Mouse (Mus musculus): ENCODE measurements around the gene Yju2.

- TF ChIP-seq POLR2A (IDR thresholded peaks at IDR 0.05; ENCODE audit: borderline replicate concordance, extremely low read depth, low read depth, low read length): no peak
- no peak for TF ChIP-seq CTCF (IDR thresholded peaks at IDR 0.05; ENCODE audit: insufficient read depth, low read length)
These were observed 48.8 kb downstream of the Yju2 start for GRCm38 (mm10) chr17:56007444-56008355.

All from lung, adult 2 months (tissue).